Mouse (Mus musculus): ENCODE data around the gene Asb6. TPM values are rescaled to one million over a fixed set of nuclear protein-coding genes. Genes with fewer than 3 reads are reported as not detected.

The Asb6 gene
- polyA plus RNA-seq, 1 experiment from 2014 or later: 47.5 TPM

GRCm38 (mm10) chr2:30852771-30853313 is 22.7 kb upstream of the Asb6 start:
- Histone ChIP-seq H3K27ac (no peak overlapping the region), H3K4me2 (no peak overlapping the region), H3K9me3 (no peaks in the 10 kb centered on the region), H3K9ac (no peak overlapping the region), H3K4me3 (no peak overlapping the region), H3K27me3 (replicated peaks) (no peaks in the 10 kb centered on the region), H3K4me1 (peaks cover 18% of the 10 kb centered on the region), H3K36me3 (replicated peaks) (no peaks in the 10 kb centered on the region)
- WGBS: 36% methylated on average over 20 of the region's 20 CpGs
- no peak for ATAC-seq (replicated peaks)

DNA sequence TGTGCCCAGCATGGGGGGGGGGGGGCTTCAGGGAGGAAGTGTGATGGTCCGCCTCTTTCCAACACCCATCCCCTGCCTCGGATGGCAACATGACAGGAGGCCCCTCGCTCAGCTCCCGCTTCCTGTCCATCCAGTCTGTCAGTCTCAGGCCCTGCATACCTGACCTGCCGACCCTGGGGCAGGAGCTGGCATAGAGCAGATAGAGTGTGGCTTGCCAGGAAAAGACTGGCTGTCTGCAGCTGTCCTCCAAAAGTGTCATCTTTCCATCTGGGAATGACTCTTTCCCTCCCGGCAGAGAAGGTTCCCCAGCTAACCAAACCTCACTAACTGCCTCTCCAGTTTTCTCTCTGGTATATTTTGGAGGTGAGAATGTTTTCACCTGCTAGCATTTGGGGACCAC is 20.4 kb upstream of the Asb6 start:
- no peak overlapping the region for H3K4me3 ChIP-seq
- no peak overlapping the region for H3K27ac ChIP-seq
- no peak for ATAC-seq (replicated peaks)
- 59% methylated on average over 5 of the region's 6 CpGs for WGBS
- H3K4me2 ChIP-seq: no peak overlapping the region
- no peaks in the 10 kb centered on the region for H3K9me3 ChIP-seq
- H3K27me3 ChIP-seq (replicated peaks): peaks cover 12% of the 10 kb centered on the region
- H3K9ac ChIP-seq: no peak overlapping the region
- peaks cover 11% of the 10 kb centered on the region for H3K4me1 ChIP-seq
- H3K36me3 ChIP-seq (replicated peaks): no peaks in the 10 kb centered on the region

- peaks cover 18% of the 10 kb centered on the region for H3K4me1 ChIP-seq
- ATAC-seq (replicated peaks): no peak
- H3K27ac ChIP-seq: no peak overlapping the region
- H3K9me3 ChIP-seq: no peaks in the 10 kb centered on the region
- H3K9ac ChIP-seq: no peak overlapping the region
- WGBS: 69% methylated on average over 8 of the region's 8 CpGs
- no peaks in the 10 kb centered on the region for H3K36me3 ChIP-seq (replicated peaks)
- H3K4me2 ChIP-seq: no peak overlapping the region
- H3K27me3 ChIP-seq (replicated peaks): peaks cover 25% of the 10 kb centered on the region
- no peak overlapping the region for H3K4me3 ChIP-seq
Observed at GRCm38 (mm10) chr2:30848184-30848583, 18.1 kb upstream of the Asb6 start.

DNA sequence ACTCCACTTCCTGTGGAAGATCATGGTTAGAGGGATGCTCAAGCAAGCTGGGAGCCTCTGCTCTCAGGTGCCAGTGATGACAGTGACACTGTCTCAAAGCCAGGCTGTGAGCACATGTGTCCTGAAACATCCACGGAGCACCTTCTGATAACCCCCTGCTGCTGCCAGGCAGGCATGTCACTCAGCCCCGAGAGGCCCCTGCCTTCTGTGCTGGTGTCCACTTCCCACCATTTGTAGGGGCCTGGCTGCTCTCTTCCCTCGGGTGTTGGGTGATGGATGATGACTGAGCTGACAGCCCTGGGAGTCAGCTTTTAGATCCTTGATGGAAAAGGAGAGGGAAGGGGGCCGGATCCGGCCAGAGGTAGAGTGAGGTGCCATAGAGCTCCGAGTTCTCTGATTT is 16.6 kb upstream of the Asb6 start:
- no peak overlapping the region for H3K9ac ChIP-seq
- no peak for ATAC-seq (replicated peaks)
- no peaks in the 10 kb centered on the region for H3K9me3 ChIP-seq
- H3K4me3 ChIP-seq: no peak overlapping the region
- 49% methylated on average over 6 of the region's 6 CpGs for WGBS
- no peaks in the 10 kb centered on the region for H3K36me3 ChIP-seq (replicated peaks)
- no peak overlapping the region for H3K4me2 ChIP-seq
- peaks cover 25% of the 10 kb centered on the region for H3K27me3 ChIP-seq (replicated peaks)
- H3K27ac ChIP-seq: no peak overlapping the region
- H3K4me1 ChIP-seq: peaks cover 7% of the 10 kb centered on the region

DNA sequence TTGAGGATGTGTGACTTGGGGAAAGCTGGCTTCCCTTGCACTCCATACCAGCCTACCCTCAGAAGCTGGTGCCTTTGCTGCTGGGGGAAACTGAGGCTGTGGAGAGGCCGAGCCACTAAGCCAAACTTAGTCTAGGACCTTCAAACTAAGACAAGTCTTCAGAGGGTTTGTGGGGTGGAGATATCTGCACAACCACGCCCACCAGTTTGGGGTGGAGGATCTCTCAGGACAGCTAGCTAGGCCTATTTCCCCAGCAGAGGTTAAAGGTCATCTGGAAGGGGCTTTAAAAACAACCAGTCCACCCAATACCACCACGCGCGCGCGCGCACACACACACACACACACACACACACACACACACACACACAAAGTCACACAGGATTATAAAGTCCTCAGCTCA is 16.1 kb upstream of the Asb6 start:
- H3K27me3 ChIP-seq (replicated peaks): peaks cover 25% of the 10 kb centered on the region
- H3K9me3 ChIP-seq: no peaks in the 10 kb centered on the region
- no peaks in the 10 kb centered on the region for H3K36me3 ChIP-seq (replicated peaks)
- H3K27ac ChIP-seq: no peak overlapping the region
- whole genome bisulfite sequencing: 82% methylated on average over 8 of the region's 8 CpGs
- H3K4me1 ChIP-seq: peaks cover 7% of the 10 kb centered on the region
- no peak for ATAC-seq (replicated peaks)
- no peak overlapping the region for H3K4me2 ChIP-seq
- no peak overlapping the region for H3K9ac ChIP-seq
- no peak overlapping the region for H3K4me3 ChIP-seq

DNA sequence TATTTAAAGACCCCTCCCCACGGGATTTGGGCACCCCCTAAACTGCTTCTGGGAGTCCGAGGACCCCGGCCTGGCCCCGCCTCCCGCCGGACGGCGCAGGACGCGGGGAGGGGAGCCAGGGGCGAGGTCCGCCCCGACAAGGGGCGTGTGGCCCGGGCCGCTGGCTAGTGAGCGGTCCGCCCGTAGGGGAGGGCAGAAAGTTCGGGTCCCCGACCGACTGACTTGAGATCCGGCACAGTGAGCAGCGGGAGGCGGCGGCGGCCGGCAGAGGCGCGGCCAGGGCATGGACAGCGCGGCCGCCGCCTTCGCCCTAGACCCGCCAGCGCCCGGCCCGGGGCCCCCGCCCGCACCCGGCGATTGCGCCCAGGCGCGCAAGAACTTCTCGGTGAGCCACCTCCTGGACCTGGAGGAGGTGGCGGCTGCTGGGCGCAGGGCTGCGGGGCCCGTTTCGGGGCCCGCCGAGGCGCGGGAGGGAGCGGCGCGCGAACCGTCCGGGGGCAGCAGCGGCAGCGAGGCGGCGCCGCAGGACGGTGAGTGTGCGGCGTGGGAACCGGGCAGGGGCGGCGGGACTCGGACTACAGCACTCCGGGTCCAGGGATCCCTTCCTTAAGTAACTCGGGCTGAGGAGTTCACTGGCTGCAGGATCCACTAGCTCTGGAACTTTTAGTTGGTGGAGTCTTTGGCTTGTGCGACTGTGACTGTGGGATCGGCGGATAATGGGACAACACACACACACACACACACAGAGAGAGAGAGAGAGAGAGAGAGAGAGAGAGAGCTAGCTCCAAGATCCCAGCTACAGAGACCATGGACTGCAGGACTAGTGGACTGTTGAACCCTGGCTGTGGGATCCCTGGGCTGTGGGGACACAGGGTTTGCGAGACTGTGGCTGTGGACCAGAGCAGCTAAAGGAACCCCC is 15.3 kb upstream of the Asb6 start:
- WGBS: 1% methylated on average over 73 of the region's 80 CpGs
- ATAC-seq (replicated peaks): no peak
- Histone ChIP-seq H3K27me3 (replicated peaks) (peaks cover 25% of the 10 kb centered on the region), H3K9me3 (no peaks in the 10 kb centered on the region), H3K36me3 (replicated peaks) (no peaks in the 10 kb centered on the region), H3K4me1 (peaks cover 7% of the 10 kb centered on the region), H3K4me2 (peak overlapping the region; percentile 74), H3K9ac (peak overlapping the region; percentile 37; the same call in 1 of the 2 replicates), H3K27ac (no peak overlapping the region), H3K4me3 (peak overlapping the region; percentile 41)

DNA sequence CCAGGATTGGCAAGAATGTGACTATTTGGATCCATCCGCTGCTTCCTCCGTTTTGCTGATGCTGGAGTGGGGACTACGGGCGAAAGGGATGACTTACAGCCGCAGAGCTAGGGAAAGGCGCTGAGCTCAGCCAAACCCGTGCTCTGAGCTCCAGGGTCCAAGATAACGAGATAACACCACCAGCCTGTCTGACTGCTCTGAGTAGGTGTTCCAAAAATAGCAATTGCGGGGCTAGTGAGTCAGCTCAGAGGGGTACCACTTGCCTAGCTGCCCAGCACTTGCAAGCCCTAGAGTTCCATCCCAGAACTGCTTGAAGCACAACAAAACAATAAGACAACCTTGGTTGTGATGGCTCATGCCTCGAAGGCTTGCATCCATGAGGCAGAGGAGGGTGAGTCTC is 12.5 kb upstream of the Asb6 start:
- no peak for ATAC-seq (replicated peaks)
- H3K9ac ChIP-seq: no peak overlapping the region
- no peaks in the 10 kb centered on the region for H3K9me3 ChIP-seq
- H3K27me3 ChIP-seq (replicated peaks): peaks cover 25% of the 10 kb centered on the region
- H3K4me2 ChIP-seq: no peak overlapping the region
- no peak overlapping the region for H3K27ac ChIP-seq
- no peaks in the 10 kb centered on the region for H3K36me3 ChIP-seq (replicated peaks)
- WGBS: 60% methylated on average over 10 of the region's 10 CpGs
- H3K4me3 ChIP-seq: no peak overlapping the region
- peaks cover 7% of the 10 kb centered on the region for H3K4me1 ChIP-seq

DNA sequence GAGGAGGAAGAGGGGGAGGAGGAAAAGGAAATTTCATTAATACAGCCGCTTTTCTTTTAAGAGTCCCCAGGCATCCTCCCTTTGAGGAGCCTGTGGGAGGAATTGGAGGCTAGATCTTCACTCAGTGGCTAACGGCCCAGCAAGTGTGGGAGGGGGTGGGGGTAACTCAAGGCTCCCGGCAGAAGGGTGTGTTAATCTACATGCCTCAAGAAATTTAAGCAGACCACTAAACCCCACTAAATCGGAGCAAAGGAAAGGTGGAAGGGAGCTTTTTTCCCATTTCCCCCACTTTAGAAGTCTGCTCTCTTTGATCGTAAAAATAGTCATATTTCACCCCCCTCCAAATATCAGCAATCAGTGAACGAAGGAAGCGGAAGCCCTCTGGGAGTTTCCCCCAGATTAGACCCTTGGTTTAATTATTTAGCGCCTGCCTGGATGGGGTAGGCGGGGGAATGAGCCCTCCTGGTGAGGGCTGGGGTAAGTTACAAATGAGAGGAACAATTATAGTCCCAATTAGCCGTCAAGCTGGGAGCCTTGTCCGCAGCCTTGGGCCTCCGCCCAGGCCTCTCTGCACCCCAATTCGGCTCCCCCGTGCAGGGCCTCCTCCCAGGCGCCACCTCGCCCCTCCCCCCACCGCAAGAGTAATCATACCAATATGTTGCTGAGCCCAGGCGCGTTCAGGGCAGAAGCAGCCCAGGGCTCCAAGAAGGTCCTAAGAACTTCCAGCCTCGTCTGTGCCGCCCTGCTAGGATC is 6.3 kb upstream of the Asb6 start:
- Histone ChIP-seq H3K4me3 (no peak overlapping the region), H3K9ac (no peak overlapping the region), H3K9me3 (no peaks in the 10 kb centered on the region), H3K27ac (no peak overlapping the region), H3K36me3 (replicated peaks) (no peaks in the 10 kb centered on the region), H3K27me3 (replicated peaks) (no peaks in the 10 kb centered on the region), H3K4me2 (peak overlapping the region; percentile 6; the same call in 1 of the 2 replicates), H3K4me1 (peaks cover 6% of the 10 kb centered on the region; the same call in 1 of the 2 replicates)
- no peak for ATAC-seq (replicated peaks)
- WGBS: 16% methylated on average over 21 of the region's 21 CpGs

DNA sequence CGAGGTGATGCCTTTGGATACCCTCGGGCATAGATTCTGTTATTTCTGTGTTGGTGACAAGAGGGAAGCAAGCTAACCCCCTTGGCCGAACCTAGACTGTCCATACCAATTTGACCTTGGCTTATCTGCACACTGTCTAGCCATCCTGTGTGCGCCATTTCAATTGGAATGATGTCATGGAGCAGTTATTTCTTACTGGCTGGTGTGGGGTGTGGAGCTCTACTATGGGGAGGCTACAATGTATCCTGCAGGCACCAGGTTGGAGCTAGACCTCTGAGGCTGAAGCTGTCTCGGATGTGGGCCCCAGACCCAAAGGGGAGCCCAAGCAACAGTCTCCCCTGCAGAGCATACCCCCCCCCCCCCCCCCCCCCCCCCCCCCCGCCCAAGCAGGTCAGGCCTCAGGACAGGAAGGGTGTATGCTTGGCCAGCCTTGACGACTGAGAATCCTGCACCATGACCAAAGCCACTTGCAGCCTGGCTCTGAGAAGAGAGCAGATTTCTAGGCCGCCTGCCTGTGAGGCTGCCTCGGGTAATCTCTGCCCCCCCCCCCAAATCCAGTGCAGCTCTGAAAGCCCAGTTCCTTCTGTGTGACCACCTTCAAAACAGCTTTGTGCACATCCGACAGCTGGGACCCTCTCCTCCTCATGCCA is 4.4 kb upstream of the Asb6 start, which contains the start of gene Prrx2:
TSS of gene Prrx2 (plus strand) at position 600 of the 650 bp plus-strand sequence.
- Histone ChIP-seq H3K4me2 (no peak within 1 kb of the TSS), H3K36me3 (replicated peaks) (no peaks in the 10 kb centered on the region), H3K9me3 (no peaks in the 10 kb centered on the region), H3K27me3 (replicated peaks) (no peaks in the 10 kb centered on the region), H3K4me1 (peaks cover 6% of the 10 kb centered on the region; the same call in 1 of the 2 replicates), H3K27ac (no peak within 1 kb of the TSS), H3K4me3 (no peak within 1 kb of the TSS), H3K9ac (no peak within 1 kb of the TSS)
- WGBS: 63% methylated on average over 9 of the region's 10 CpGs
- no peak for ATAC-seq (replicated peaks)

GRCm38 (mm10) chr2:30833644-30834043 is 3.5 kb upstream of the Asb6 start:
- ATAC-seq (replicated peaks): no peak
- Histone ChIP-seq H3K27ac (no peak overlapping the region), H3K4me2 (no peak overlapping the region), H3K9ac (no peak overlapping the region), H3K4me1 (peaks cover 6% of the 10 kb centered on the region; the same call in 1 of the 2 replicates), H3K9me3 (no peaks in the 10 kb centered on the region), H3K36me3 (replicated peaks) (no peaks in the 10 kb centered on the region), H3K4me3 (no peak overlapping the region), H3K27me3 (replicated peaks) (no peaks in the 10 kb centered on the region)
- 65% methylated on average over 5 of the region's 5 CpGs for WGBS

GRCm38 (mm10) chr2:30829315-30829714 is 818 bp downstream of the Asb6 start:
- Histone ChIP-seq H3K36me3 (replicated peaks) (peaks cover 5% of the 10 kb centered on the region), H3K4me1 (peaks cover 17% of the 10 kb centered on the region), H3K27me3 (replicated peaks) (no peaks in the 10 kb centered on the region), H3K9me3 (no peaks in the 10 kb centered on the region), H3K9ac (no peak overlapping the region), H3K4me2 (no peak overlapping the region), H3K27ac (no peak overlapping the region), H3K4me3 (no peak overlapping the region)
- no peak for ATAC-seq (replicated peaks)
- WGBS: 41% methylated on average over 5 of the region's 5 CpGs

Measured in midbrain, embryonic 15.5 days (tissue).